Mouse (Mus musculus): ENCODE measurements around the gene Gm10642.

DNA sequence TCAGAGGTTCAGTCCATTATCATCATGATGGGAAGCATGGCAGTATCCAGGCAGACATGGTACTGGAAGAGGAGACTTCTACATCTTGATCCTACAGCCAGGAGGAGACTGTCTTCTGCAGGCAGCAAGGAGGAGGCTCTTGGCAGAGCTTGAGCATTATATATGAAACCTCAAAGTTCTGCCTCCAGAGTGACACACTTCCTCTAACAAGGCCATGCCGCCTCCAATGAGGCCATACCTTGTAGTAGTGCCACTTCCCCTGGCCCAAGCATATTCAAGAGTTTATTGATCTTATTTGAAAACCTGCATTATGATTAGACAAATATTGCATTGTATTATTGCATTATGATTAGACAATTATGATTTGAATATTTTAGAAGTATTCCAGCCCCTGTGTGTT lies 50.4 kb downstream of the Gm10642 start:
- TF ChIP-seq ZNF384 (IDR thresholded peaks at IDR 0.05; ENCODE audit: low read depth, low read length) (no peak), HCFC1 (IDR thresholded peaks at IDR 0.05; ENCODE audit: borderline replicate concordance, insufficient read depth, low read length) (no peak), MAFK (IDR thresholded peaks at IDR 0.05; ENCODE audit: insufficient read depth, low read depth, low read length) (no peak)
